ENCODE assay signal across 21 mouse cellular contexts in the genomic region with DNA sequence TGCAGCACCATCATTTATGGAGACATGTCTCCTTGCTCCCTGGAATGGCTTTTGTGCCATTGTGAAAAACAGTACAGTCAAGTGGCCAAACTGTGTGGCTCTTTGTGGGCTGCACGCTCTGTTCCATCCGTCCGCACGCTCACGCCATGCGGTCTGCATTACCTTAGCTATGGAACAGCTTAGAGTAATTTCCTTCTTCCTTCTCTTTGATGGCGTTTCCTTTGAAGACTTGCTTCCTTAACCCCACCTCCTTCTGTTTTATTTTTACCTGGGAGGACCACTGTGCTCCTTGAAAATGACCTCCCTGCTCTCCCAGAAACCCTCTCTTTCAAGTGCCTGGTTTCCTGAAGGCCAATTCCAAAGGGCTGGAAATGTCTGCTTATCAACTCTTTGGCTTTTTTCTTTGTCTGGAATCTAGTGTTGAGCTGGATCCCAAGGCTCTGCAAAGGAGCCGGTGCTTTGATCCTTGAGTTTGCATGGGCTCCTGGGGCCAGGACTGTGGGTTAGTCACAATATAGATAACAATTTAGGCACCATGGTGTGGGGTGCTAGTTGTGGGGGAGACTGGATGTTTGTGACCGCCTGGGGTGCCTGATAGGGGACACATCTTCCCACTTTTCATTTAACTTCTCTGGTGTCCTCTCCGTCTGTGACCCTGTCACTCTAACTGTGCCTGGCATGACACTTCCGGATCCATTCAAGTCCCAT.
DNase-seq lines count a peak whose midpoint lies in the region; ATAC-seq and TF ChIP-seq lines count a peak whose summit lies in the region.
"Had no signal": no experiment of that assay in that cellular context is flagged by ENCODE, and none has a peak within 500 bp of the region (broad histone marks: within the 10 kb centered on the region; RNA-seq: fewer than 3 reads in every experiment).

No protein-coding gene starts in this region.

- no peaks in the 10 kb centered on the region for H3K27me3 ChIP-seq in forebrain, embryonic 11.5 days (ENCODE audit: control insufficient read depth, insufficient read depth, low read length)
- no peaks in the 10 kb centered on the region for H3K27me3 ChIP-seq in forebrain, embryonic 15.5 days
- H3K27me3 ChIP-seq: limb, embryonic 13.5 days; liver, embryonic 15.5 days; midbrain, embryonic 13.5 days had no signal

- H3K4me3 ChIP-seq in forebrain, embryonic 11.5 days (ENCODE audit: low read depth, low read length), result no peak overlapping the region
- H3K4me3 ChIP-seq in forebrain, embryonic 15.5 days, result no peak overlapping the region
- H3K4me3 ChIP-seq in left cerebral cortex, adult 2 months, result no peak overlapping the region
- H3K4me3 ChIP-seq: limb, embryonic 13.5 days; liver, embryonic 15.5 days; midbrain, embryonic 13.5 days had no signal

- no peaks in the 10 kb centered on the region for H3K36me3 ChIP-seq in forebrain, embryonic 11.5 days (ENCODE audit: control insufficient read depth, insufficient read depth, low read length)
- no peaks in the 10 kb centered on the region for H3K36me3 ChIP-seq in forebrain, embryonic 15.5 days
- H3K36me3 ChIP-seq: limb, embryonic 13.5 days; liver, embryonic 15.5 days; midbrain, embryonic 13.5 days had no signal

- no peak overlapping the region for H3K27ac ChIP-seq in forebrain, embryonic 11.5 days (ENCODE audit: low read depth, low read length)
- H3K27ac ChIP-seq in forebrain, embryonic 15.5 days (replicated peaks), result no peak overlapping the region
- H3K27ac ChIP-seq in left cerebral cortex, adult 2 months, result peak overlapping the region; percentile 53; the same call in 1 of the 2 replicates
- H3K27ac ChIP-seq: limb, embryonic 13.5 days; liver, embryonic 15.5 days; macrophage; midbrain, embryonic 13.5 days had no signal

- DNase-seq in forebrain, embryonic 11.5 days (ENCODE audit: low spot score), result peak; percentile 52
- no peak for DNase-seq in left cerebral cortex, adult 2 months (ENCODE audit: extremely low spot score in 1 of 2, low spot score in 2 of 2)
- DNase-seq in left cerebral cortex, postnatal 36 days (ENCODE audit: low spot score in 2 of 2), result no peak
- peak; percentile 73 for DNase-seq in R1 (ENCODE audit: low read depth, low spot score)
- peak; percentile 66 for DNase-seq in forelimb bud, embryonic 11.5 days (ENCODE audit: low read depth, low spot score)
- DNase-seq in cerebellum, postnatal 14 days, result no peak
- DNase-seq in kidney, postnatal 36 days, result no peak
- DNase-seq: adrenal gland, postnatal 14 days; cerebellum, adult 2 months; heart, adult 18-20 months; heart, postnatal 4 days; kidney, postnatal 4 days; layer of hippocampus, postnatal 36 days; right cerebral cortex, postnatal 14 days; thymus, postnatal 4 days had no signal

- 72% methylated on average over 11 of the region's 11 CpGs for WGBS in forebrain, embryonic 11.5 days
- WGBS in forebrain, embryonic 15.5 days, result 73% methylated on average over 11 of the region's 11 CpGs

- no peaks in the 10 kb centered on the region for H3K4me1 ChIP-seq in forebrain, embryonic 11.5 days (replicated peaks; ENCODE audit: control insufficient read depth, insufficient read depth, low read length)
- H3K4me1 ChIP-seq in forebrain, embryonic 15.5 days, result no peaks in the 10 kb centered on the region
- H3K4me1 ChIP-seq: liver, embryonic 15.5 days had no signal

- TF ChIP-seq CTCF in left cerebral cortex, adult 2 months (IDR thresholded peaks at IDR 0.05), result no peak

- H3K4me2 ChIP-seq in forebrain, embryonic 11.5 days (ENCODE audit: low read depth, low read length, severe bottlenecking), result no peak overlapping the region
- no peak overlapping the region for H3K4me2 ChIP-seq in forebrain, embryonic 15.5 days (replicated peaks)
- H3K4me2 ChIP-seq: limb, embryonic 13.5 days; liver, embryonic 15.5 days; midbrain, embryonic 13.5 days had no signal

- intact Hi-C loops in left cerebral cortex, adult 2 months (cut with DNase I), result loop anchor here (10.0 kb wide), 1 partner anchor 148 kb away; a partner anchor contains a TSS
- intact Hi-C loops in left cerebral cortex, postnatal 36 days (cut with DNase I), result no loop called here

- H3K9me3 ChIP-seq in forebrain, embryonic 11.5 days (ENCODE audit: control insufficient read depth, low read length), result no peaks in the 10 kb centered on the region
- H3K9me3 ChIP-seq in forebrain, embryonic 15.5 days, result no peaks in the 10 kb centered on the region
- H3K9me3 ChIP-seq: limb, embryonic 13.5 days; liver, embryonic 15.5 days; midbrain, embryonic 13.5 days had no signal

- H3K9ac ChIP-seq in forebrain, embryonic 11.5 days (ENCODE audit: low read length), result no peak overlapping the region
- H3K9ac ChIP-seq in forebrain, embryonic 15.5 days (replicated peaks), result no peak overlapping the region
- H3K9ac ChIP-seq: limb, embryonic 13.5 days; liver, embryonic 15.5 days; midbrain, embryonic 13.5 days had no signal

- no peak for ATAC-seq in forebrain, embryonic 11.5 days (replicated peaks; ENCODE audit: low FRiP score)
- no peak for ATAC-seq in forebrain, embryonic 15.5 days (replicated peaks)
- ATAC-seq: intestine, postnatal 0 days; midbrain, embryonic 13.5 days had no signal

Comparison
In these comparisons a context has a peak if more than half of its experiments do, and no peak if none do; other contexts are left out.
1. DNase-seq: peak in forebrain, embryonic 11.5 days (single experiment), R1 (single experiment) and forelimb bud, embryonic 11.5 days (single experiment); none in left cerebral cortex, adult 2 months (0 of 2), left cerebral cortex, postnatal 36 days (0 of 2), cerebellum, postnatal 14 days (0 of 2) and kidney, postnatal 36 days (0 of 2).